Mouse (Mus musculus) retina, postnatal 1 day (tissue): Measurements from ENCODE around the gene BC035947.
"Not testable (repeated sequence)": the region's sequence is repeated elsewhere in the genome, so short reads cannot be mapped to it uniquely, and the experiment has no call there.

Experiments used
- DNase-seq: peaks from one replicate; pipeline ENCODE4 v3.0.0-alpha.2; 2012

The BC035947 gene

GRCm38 (mm10) chr1:78511621-78512160, at the start of gene BC035947:
Gene BC035947 (minus strand): TSS chr1:78512158.
- DNase-seq: peak; percentile 62

DNA sequence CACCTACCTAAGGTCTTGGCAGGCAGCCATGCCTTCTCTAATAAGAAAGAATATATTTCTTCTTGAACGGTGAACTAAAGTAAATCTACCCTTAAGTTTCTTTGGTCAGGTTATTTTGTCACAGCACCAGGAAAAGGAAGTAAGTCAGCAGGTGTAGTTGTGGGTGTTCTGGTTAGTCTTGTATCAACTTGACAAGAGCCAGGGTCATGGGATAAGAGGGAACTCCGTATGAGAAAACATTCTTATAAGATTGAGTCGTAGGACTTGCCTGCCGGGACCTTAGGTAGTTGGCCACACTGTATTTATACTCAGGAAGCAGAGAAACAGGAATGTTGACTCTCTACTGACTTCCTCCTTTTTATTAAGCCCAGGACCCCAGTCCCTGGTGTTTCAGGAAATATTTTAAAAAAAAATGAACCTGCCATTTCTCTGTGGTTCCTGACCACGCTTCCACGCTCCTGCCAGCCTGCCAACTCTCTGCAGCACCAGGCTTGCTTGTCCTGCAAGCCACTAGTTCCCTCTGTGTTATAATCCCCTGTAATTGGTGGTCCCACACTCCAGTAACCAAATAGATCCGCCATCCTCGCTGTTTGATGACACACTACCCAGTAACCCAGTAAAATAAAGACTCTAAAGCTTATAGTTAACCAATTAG, 42.2 kb upstream of the BC035947 start:
- DNase-seq: no peak

DNA sequence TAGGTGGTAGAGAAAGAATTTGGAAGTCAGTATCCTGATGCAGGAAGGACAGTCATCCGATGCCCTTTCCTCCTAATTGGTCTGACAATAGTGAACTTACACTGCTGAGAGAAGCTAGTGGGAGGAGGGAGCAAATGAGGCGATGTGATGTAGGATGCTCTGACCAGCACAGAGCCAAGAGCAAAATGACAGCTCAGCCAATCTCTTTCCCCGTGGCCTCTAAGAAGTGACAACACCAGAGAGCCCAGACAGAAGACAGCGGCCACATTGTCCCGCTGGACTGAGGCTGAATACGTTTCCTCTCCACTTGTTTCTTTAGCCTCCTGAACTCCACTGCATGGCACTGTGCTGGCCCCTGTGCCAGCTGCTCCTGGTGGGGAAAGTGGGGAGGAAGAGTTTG, 37.0 kb upstream of the BC035947 start:
- DNase-seq: peak; percentile 88

- no peak for DNase-seq
These were observed 34.3 kb upstream of the BC035947 start for GRCm38 (mm10) chr1:78546258-78546657.

GRCm38 (mm10) chr1:78543631-78544030, 31.7 kb upstream of the BC035947 start:
- not testable (repeated sequence) for DNase-seq

DNA sequence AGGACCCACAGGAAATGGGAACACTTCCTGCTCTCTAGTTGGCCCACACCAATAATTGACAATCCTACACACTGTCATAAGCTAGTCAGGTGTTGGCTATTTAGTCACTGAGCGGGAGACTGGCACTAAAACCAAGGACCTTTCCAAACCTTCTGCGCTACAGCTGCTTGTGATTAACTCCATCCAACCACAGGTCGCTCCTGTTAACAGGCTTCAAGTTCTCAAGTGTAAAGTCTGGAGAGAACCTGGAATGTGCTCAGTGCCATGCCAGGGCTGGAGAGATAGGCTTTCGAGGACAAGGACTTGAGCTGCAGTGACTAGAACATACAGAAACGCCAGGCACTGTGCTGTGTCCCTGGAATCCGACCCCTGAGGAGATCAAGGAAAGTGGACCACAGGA, 27.2 kb upstream of the BC035947 start:
- no peak for DNase-seq

GRCm38 (mm10) chr1:78538396-78538795, 26.4 kb upstream of the BC035947 start:
- no peak for DNase-seq

- peak; percentile 80 for DNase-seq
These were observed 25.6 kb upstream of the BC035947 start for GRCm38 (mm10) chr1:78537494-78538010.

- DNase-seq: peak; percentile 79
These were observed 24.6 kb upstream of the BC035947 start for GRCm38 (mm10) chr1:78536310-78537164.

- no peak for DNase-seq
These were observed 22.6 kb upstream of the BC035947 start for GRCm38 (mm10) chr1:78534428-78535150.

- DNase-seq: no peak
These were observed 20.3 kb upstream of the BC035947 start for GRCm38 (mm10) chr1:78532184-78532800.

- DNase-seq: peak; percentile 44
These were observed 18.7 kb upstream of the BC035947 start for GRCm38 (mm10) chr1:78530500-78531215.

DNA sequence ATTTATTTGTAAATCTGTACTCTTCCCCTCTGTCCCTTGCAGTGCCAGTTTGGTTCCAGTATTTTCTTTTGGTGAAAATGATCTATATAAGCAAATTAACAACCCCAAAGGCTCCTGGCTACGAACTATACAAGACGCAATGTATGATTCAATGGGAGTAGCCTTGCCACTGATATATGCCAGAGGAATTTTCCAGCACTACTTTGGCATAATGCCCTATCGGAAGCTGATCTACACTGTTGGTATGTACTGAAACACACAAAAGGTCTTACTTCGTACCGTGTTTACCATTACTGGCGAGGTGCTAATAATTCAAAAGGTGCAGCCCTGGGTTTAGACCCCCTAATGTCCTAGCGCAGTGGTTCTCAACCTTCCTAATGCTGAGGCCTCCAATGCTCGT, 17.1 kb upstream of the BC035947 start:
- DNase-seq: no peak

DNA sequence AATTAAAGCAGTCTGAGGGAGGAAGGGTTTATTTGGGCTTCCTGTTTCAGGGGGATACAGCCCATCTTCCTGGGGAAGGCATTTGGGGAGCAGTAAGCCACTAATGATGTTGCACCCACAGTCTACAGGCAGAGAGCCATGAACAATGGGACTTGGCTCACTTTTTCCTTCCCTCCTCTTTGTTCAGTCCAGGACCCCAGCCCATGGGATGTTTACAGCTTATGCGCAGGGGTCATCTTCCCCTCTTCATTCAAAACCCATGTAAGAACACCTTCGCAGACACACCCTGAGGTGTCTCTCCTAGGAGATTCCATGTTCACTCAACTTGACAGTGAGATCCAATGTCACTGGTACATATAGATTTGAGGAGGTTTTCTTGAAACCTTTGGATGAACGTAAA, 16.4 kb upstream of the BC035947 start:
- DNase-seq: no peak

DNA sequence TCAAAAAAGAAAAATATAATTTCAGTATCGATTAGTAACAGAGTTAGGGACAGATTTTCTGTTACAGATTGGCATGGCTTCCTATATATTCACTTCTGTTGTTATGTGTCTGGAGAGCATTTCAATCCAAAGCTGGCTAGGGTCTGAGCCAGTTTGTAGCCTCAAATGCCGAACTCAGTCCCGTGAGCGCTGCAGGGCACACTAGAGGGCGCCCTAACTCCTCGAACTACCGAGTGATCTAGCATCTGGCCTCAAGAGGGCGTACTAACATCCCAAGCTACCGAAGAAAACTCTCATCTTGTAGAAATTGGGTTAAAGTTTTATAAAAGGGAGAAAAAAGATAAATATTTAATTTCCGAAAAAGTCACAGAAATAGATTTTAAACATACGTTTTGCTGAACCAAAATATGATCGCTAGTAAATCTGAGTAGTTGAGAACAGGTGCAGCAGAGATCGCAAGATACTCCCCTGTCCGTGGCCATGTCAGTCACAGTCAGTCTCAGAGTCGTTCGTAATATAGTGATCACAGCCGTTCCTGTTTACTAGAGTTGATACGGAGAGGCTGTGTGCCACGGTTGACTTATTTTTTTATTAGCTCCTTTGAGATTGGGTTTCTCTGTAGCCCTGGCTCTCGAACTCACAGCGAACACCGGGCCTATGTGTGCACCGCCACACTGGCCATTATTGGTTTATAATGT, 13.4 kb upstream of the BC035947 start:
- peak; percentile 77 for DNase-seq

DNA sequence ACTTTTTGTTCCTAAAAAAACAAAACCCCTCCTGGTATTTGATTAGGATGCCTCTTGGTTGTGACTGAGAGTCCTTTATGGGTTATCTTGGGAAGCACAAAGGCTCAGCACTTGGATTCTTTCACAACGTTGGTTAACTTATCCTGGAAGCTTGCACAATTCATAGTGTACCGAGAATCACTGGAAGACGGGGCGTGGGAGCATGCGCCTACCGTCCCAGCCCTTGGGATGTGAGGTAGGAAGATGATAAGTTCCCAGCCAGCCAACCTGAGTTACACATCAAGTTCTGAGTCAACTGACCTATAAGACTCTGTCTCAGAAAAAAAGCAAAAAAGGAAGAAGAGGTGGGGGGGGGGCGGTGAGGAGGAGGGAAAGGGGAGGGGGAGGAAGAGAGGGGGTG, 6.9 kb upstream of the BC035947 start:
- DNase-seq: no peak

DNA sequence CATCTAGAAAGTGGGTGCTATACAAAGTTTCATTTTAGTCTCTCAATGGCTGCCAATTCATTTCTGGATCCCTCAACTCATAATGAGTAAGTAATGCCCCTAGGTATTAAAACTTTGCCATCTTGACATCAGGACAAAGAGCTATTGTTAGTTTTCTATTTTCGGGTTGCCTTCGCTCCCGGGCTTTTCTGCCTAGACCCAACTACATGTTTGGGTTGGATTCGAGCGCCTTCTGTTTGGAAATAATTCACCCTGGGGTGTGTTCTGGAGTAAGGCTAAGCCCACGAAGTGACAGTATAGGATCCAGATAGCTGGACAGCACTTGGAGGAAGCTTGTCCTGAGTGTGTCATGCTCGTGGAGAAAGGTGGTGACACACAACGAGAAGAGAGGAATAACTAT, 798 bp upstream of the BC035947 start:
- DNase-seq: no peak

DNA sequence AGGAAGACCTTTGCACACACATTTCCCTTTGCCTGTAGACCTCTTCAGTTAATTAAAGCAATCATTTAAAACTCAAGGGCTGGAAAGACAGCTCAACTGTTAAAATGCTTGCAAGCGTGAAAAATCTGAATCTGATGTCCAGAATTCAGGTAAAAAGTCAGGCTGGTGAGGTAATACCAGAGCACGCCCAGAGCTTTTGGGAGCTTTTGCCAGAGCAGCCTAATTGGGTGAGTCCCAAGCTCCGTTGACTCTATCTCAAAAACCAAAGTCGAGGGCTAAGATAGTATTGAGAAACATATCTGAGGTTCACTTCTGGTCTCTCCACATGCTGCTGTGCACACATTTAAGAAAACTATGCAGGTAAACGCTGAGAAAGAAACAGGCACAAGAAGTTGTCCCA, 1.1 kb downstream of the BC035947 start, which contains the start of gene Mogat1:
TSS of gene Mogat1 (plus strand) at position 130 of the 400 bp plus-strand sequence.
- DNase-seq: peak; percentile 19

DNA sequence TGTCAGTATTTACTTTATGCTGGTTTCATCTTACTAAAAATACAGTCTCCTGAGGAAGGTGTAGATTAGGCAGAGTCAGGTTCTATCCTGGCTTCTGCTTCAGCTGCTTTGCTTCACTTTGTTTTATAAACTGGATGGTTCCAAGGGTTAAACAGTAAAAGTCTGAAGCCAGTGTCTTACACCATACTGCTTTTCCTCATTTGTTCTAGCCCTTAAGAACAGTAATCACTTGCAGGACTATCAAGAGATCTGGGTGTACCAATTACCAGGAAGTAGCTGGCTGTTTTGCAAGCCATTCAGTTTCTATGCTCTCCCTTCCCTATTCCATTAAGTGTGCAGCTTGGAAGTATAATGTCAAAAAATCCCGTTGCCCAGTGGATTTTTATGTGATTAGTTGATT, 4.8 kb downstream of the BC035947 start:
- DNase-seq: no peak

- DNase-seq: no peak
These were observed 9.4 kb downstream of the BC035947 start for GRCm38 (mm10) chr1:78502527-78502926.

- not testable (repeated sequence) for DNase-seq
These were observed 10.1 kb downstream of the BC035947 start for GRCm38 (mm10) chr1:78501856-78502255.
